Mouse (Mus musculus) erythroid progenitor cell, adult 5-6 weeks (primary cell): ENCODE results near the gene Loxl1. TPM values are rescaled to one million over a fixed set of nuclear protein-coding genes. Genes with fewer than 3 reads are reported as not detected.

ENCODE experiments used
- ATAC-seq: replicated peaks from 2 replicates; pipeline ENCODE4 v1.8.0; 2016; ENCODE audit warnings: moderate number of reproducible peaks, mild to moderate bottlenecking, moderate TSS enrichment, inconsistent platforms; ENCODE audit not compliant: poor library complexity, low FRiP score, severe bottlenecking
- total RNA-seq, 2 experiments: library from RNA; stranded (forward) in 1 of 2; stranded (reverse) in 1 of 2; fragments of 150-400 nt in 1 of 2; fragments of 186-747, 209-891 nt in 1 of 2; gene quantifications; 2 replicates each; pipeline versions ENCODE4 v1.2.3 to v1.2.4; 2015 to 2017; ENCODE audit warnings: low replicate concordance in 2 of 2

The Loxl1 gene
- total RNA-seq (2015; ENCODE audit: low replicate concordance): not detected in 2 replicates
- 0.08 TPM in 1 of 2 replicates, not detected in the other for total RNA-seq (2017; ENCODE audit: low replicate concordance)

DNA sequence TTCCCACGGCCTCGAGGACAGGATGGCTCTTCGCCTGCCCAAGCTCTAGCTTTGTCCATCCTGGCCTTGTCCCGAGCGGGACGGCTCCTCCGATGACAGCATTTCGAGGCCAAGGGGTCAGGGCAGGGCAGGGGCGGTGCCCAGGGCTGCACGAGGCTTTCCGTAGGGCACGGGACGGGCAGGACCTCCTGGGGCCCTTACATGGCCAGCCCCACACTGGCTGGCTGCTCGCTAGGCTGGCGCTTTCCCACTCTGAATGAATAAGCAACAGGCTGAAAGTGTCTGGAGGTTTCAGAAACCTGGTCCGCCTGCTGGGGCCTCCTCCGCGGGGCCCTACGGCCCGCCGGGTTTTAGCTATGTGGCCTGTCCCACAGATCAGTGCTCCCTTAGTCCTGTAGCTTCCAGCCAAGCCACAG lies at the start of gene Loxl1:
TSS of gene Loxl1 (minus strand) at position 243 of the 416 bp plus-strand sequence.
- ATAC-seq: no peak

DNA sequence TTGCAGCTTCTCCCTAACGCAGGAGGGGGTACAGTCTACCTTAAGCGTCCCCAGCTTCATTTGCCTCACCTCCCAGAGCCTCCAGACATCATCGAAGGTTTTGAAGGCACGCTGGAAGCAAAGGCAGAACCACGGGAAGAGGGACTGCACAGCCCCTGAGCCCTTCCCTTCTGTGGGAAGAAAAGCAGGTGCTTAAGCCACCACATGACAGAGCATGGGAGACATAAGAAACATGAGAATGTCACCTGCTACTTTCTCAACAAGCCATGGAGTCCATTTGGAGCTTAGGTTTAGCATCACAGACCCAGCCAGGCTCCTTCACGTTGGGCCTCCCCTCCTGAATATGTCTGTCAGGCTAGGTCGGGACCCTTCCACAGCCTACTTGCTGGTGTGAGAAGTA lies 49.0 kb upstream of the Loxl1 start:
- ATAC-seq: no peak

- no peak for ATAC-seq
Measured at GRCm38 (mm10) chr9:58361373-58361772, 48.4 kb upstream of the Loxl1 start.

DNA sequence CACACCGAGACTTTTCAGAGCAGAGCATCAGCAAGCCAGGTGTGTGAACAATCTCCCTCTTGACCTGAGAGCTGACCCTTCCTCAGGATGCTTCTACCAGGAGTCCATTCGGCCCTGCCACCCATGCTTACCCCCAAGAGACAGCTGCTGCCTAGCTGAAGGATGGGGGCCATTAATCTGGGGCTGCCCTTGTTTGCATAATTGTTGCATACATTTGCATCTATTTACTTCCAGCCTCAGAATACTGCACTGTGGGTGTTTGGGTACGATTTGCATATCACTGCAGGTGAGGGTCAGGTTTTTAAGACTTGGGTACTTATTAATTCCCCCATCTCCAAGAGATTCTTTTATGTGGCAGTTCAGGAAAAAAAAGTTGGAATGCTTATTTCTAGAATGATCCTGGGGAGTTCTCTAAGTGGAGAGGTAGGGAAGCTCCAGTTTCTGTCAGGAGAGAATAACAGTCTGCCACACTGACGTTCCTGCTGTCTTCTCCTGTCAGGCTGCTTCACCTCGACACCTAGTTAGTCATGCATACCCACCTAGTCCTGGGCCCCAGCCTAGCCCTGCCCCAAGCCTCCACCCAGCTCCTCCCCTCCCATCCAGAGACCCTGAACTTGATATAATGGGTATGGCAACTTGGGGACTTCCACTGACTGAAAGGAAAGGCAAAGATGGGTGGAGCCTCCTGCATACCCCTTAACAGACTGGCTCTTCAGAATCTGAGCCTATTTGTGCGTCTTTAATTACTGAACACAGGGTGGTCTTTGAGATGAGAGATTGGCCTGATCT lies 42.5 kb upstream of the Loxl1 start:
- no peak for ATAC-seq

DNA sequence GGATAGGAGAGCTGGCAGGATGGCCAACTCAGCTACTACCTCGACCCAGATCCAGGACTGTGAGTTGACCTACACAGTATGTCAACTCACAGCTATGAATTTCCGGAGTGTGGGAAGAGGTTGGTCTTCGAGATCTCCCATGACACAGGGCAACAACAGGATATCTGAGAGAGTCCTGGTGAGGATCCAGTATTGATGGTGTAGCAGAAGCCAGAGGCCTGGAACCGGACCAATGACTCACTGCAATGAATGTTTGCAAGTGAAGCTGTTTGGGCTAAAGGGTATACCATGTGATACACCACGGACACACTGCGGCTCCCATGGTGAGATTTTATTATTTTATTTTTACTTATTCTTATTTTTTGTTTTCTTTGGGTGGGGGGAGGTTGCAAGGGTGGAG lies 41.7 kb upstream of the Loxl1 start:
- ATAC-seq: no peak

DNA sequence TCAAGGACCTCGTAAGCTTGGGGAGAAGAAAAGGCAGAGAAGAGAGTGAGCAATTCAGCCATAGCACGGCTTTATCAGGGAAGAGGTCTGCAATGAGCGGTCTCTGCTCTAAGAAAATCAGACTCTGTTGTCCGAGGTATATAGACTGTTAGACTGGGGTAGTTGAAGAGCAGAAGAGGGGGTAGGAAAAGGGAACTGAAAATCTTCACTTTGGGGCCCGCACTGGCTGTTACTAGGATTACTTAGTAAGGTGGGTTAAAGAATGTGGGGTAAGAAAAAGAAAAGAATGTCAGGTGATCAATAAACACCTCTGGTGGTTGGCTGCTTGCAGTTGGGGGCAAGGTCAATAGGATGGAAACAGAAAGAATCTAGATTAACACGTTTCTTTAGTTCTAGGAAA lies 40.2 kb upstream of the Loxl1 start:
- no peak for ATAC-seq

GRCm38 (mm10) chr9:58347795-58348194 lies 34.8 kb upstream of the Loxl1 start:
- ATAC-seq: no peak

DNA sequence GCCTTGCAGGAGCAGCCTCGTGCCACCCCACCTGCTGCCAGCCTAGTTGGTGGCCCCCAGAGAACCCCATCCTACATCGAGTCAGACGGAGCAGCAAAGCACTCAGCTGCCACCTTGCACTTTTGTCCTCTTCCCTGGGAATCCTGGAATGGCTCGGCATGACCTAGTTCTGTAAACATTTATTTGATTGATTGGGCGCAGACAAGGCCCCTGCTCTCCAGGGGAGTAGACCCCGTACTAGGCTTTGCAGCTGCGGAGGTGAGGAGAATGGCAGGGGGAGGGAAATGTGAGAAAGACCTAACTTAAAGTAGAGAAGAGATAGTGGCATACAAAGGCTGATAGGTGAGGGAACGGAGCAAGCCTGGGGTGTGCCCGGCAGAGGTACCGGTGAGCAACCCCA lies 33.5 kb upstream of the Loxl1 start:
- ATAC-seq: no peak

GRCm38 (mm10) chr9:58345963-58346362 lies 33.0 kb upstream of the Loxl1 start:
- no peak for ATAC-seq

- ATAC-seq: no peak
Measured at GRCm38 (mm10) chr9:58341795-58342194, 28.8 kb upstream of the Loxl1 start.

GRCm38 (mm10) chr9:58336650-58337281 lies 23.8 kb upstream of the Loxl1 start:
- no peak for ATAC-seq

DNA sequence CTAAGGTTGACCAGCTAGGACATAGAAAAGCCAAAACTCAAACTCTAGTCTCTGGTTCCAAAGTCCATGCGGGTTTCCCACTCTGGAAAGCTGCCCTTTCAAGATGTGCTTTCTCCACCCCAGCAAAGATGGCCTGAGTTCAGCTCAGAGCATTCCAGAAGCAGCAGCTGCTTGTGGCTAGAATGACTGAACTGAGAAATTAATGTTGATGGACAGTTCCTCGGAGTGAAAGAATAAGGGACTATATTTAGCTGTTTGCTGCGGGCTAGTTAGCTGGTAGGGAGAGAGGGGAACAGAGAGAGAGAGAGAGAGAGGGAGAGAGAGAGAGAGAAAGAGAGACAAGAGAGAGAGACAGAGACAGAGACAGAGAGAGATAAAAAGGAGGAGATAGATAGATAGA lies 18.3 kb upstream of the Loxl1 start:
- no peak for ATAC-seq

- ATAC-seq: no peak
Measured at GRCm38 (mm10) chr9:58330293-58330692, 17.3 kb upstream of the Loxl1 start.

DNA sequence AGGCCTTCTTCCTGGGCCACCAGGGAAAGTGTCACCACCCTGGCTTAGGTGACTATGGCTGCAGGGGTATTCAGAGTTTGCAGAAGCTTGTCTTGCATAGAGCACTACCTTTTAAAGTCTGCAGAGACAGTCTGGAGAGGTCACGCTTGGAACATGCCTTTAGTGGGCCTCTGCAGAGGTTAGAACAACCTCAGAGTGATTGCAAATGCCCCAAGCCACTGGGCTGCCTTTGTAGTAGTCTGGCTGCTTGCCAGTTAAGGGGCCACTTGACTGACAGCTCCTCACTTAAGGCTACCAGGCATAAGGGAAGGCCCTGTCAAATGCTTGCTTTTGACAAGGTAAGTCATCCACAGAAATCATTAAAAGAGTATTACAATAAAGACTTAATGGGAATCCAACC lies 14.4 kb upstream of the Loxl1 start:
- ATAC-seq: no peak

- ATAC-seq: no peak
Measured at GRCm38 (mm10) chr9:58326477-58327180, 13.6 kb upstream of the Loxl1 start.

DNA sequence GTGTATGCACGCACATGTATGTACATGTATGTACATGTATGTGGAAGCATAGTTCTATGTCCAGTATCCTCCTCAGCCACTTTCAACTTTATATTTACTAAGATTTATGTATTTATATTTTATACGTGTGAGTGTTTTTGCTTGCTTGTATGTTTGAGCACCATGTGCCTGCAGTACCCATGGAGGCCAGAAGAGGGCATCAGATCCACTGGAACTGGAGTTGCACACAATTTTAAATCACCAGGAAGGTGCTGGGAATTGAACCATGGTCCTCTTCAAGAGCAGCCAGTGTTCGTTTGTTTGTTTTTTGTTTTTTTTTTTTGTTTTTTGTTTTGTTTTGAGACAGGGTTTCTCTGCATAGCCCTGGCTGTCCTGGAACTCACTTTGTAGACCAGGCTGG lies 8.7 kb upstream of the Loxl1 start:
- no peak for ATAC-seq

DNA sequence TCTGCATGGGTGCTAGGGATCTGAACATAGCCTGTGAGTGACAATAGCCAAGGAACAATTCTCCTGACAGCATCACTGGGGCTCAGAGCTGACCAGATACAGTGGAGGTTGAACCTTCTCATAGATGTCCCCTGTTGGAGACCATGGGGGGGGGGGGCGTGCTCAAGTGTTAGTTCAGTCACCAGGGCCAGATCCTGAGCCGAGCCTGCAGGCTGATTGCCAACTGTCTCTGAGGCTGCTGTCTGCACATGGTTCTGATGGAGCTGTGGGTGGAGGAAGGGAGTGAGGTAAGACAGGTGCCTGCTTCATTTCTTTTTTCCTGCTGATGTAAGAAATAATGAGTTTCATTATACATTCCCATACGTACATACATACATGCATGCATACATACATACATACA lies 5.3 kb upstream of the Loxl1 start:
- ATAC-seq: no peak

GRCm38 (mm10) chr9:58317381-58317780 lies 4.4 kb upstream of the Loxl1 start:
- no peak for ATAC-seq

- ATAC-seq: no peak
Measured at GRCm38 (mm10) chr9:58316784-58317183, 3.8 kb upstream of the Loxl1 start.

DNA sequence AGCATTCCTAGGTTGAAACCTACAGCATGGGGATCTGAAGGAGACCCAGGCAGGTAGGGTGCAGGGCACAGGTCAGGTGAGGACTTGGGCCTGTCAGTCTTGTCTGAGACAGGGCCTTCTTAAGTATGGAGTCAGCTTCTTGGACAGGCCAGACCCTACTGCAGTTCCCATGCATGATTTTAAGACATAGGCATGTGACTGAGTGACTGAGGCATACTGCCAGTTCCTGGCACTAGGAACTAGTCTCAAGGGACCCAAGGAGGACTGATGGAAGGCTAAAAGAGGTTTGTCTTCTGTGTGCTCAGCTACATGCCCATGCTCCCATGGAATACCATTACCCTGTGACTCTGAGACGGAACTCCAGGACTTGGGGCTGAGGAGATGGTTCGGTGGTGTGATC lies 2.9 kb upstream of the Loxl1 start:
- no peak for ATAC-seq
